ENCODE assay signal across 11 mouse cellular contexts in genomic region chr5:115268266-115268665, GRCm38 (mm10). TPM values are rescaled to one million over a fixed set of nuclear protein-coding genes. Genes with fewer than 3 reads are reported as not detected.
DNase-seq lines count a peak whose midpoint lies in the region; ATAC-seq lines count a peak whose summit lies in the region.
"Had no signal": no experiment of that assay in that cellular context is flagged by ENCODE, and none has a peak within 500 bp of the region (broad histone marks: within the 10 kb centered on the region; RNA-seq: fewer than 3 reads in every experiment).

No protein-coding gene starts in this region.

- no peak for ATAC-seq in erythroblast, adult 5-6 weeks (replicated peaks; ENCODE audit: low FRiP score, poor library complexity, severe bottlenecking)
- no peak for ATAC-seq in kidney, embryonic 15.5 days (replicated peaks; ENCODE audit: low FRiP score)
- no peak for ATAC-seq in kidney, embryonic 16.5 days (ENCODE audit: low FRiP score, low TSS enrichment)
- no peak for ATAC-seq in liver, embryonic 13.5 days (ENCODE audit: low read depth)
- no peak for ATAC-seq in hindbrain, embryonic 13.5 days (ENCODE audit: low FRiP score)
- ATAC-seq: forebrain, embryonic 14.5 days; intestine, embryonic 15.5 days had no signal

- H3K9ac ChIP-seq in kidney, embryonic 15.5 days, result no peak overlapping the region
- no peak overlapping the region for H3K9ac ChIP-seq in kidney, embryonic 16.5 days (replicated peaks; ENCODE audit: low read length)
- peak overlapping the region; percentile 99 for H3K9ac ChIP-seq in liver, embryonic 13.5 days
- H3K9ac ChIP-seq in hindbrain, embryonic 13.5 days, result no peak overlapping the region
- H3K9ac ChIP-seq: intestine, embryonic 15.5 days had no signal

- H3K4me2 ChIP-seq in kidney, embryonic 15.5 days, result no peak overlapping the region
- no peak overlapping the region for H3K4me2 ChIP-seq in kidney, embryonic 16.5 days (replicated peaks; ENCODE audit: low read depth, low read length)
- peak overlapping the region; percentile 70 for H3K4me2 ChIP-seq in liver, embryonic 13.5 days
- H3K4me2 ChIP-seq in hindbrain, embryonic 13.5 days, result no peak overlapping the region
- H3K4me2 ChIP-seq: intestine, embryonic 15.5 days had no signal

- H3K9me3 ChIP-seq in erythroblast, embryonic 14.5 days (ENCODE audit: control insufficient read depth, low read length), result no peaks in the 10 kb centered on the region
- H3K9me3 ChIP-seq in kidney, embryonic 15.5 days (replicated peaks), result no peaks in the 10 kb centered on the region
- no peaks in the 10 kb centered on the region for H3K9me3 ChIP-seq in kidney, embryonic 16.5 days (ENCODE audit: low read length)
- H3K9me3 ChIP-seq in heart, embryonic 10.5 days, result no peaks in the 10 kb centered on the region
- H3K9me3 ChIP-seq in liver, embryonic 13.5 days (replicated peaks), result no peaks in the 10 kb centered on the region
- no peaks in the 10 kb centered on the region for H3K9me3 ChIP-seq in hindbrain, embryonic 13.5 days
- H3K9me3 ChIP-seq: intestine, embryonic 15.5 days had no signal

- no peaks in the 10 kb centered on the region for H3K27me3 ChIP-seq in erythroblast, embryonic 14.5 days (ENCODE audit: control insufficient read depth)
- no peaks in the 10 kb centered on the region for H3K27me3 ChIP-seq in kidney, embryonic 15.5 days
- H3K27me3 ChIP-seq in kidney, embryonic 16.5 days (ENCODE audit: insufficient read depth, low read length), result no peaks in the 10 kb centered on the region
- H3K27me3 ChIP-seq in heart, embryonic 10.5 days (ENCODE audit: insufficient read depth, poor library complexity, severe bottlenecking), result no peaks in the 10 kb centered on the region
- no peaks in the 10 kb centered on the region for H3K27me3 ChIP-seq in liver, embryonic 13.5 days
- H3K27me3 ChIP-seq in hindbrain, embryonic 13.5 days, result no peaks in the 10 kb centered on the region
- H3K27me3 ChIP-seq: intestine, embryonic 15.5 days had no signal

- peaks cover 80% of the 10 kb centered on the region for H3K36me3 ChIP-seq in erythroblast, embryonic 14.5 days (ENCODE audit: control insufficient read depth)
- peaks cover 45% of the 10 kb centered on the region for H3K36me3 ChIP-seq in kidney, embryonic 15.5 days
- H3K36me3 ChIP-seq in kidney, embryonic 16.5 days (ENCODE audit: insufficient read depth, low read length), result peaks cover 3% of the 10 kb centered on the region; the same call in 1 of the 2 replicates
- H3K36me3 ChIP-seq in heart, embryonic 10.5 days, result peaks cover 29% of the 10 kb centered on the region
- peaks cover 59% of the 10 kb centered on the region for H3K36me3 ChIP-seq in liver, embryonic 13.5 days
- peaks cover 27% of the 10 kb centered on the region for H3K36me3 ChIP-seq in hindbrain, embryonic 13.5 days
- H3K36me3 ChIP-seq: intestine, embryonic 15.5 days had no signal

- 46% methylated on average over 3 of the region's 3 CpGs for WGBS in kidney, embryonic 15.5 days
- 57% methylated on average over 3 of the region's 3 CpGs for WGBS in kidney, embryonic 16.5 days
- 49% methylated on average over 3 of the region's 3 CpGs for WGBS in heart, embryonic 10.5 days
- 29% methylated on average over 3 of the region's 3 CpGs for WGBS in liver, embryonic 13.5 days (ENCODE audit: insufficient replicate concordance)
- WGBS in hindbrain, embryonic 13.5 days, result 68% methylated on average over 3 of the region's 3 CpGs

- peaks cover 81% of the 10 kb centered on the region for H3K4me1 ChIP-seq in erythroblast, embryonic 14.5 days (ENCODE audit: control insufficient read depth)
- H3K4me1 ChIP-seq in kidney, embryonic 15.5 days, result peaks cover 51% of the 10 kb centered on the region
- peaks cover 37% of the 10 kb centered on the region for H3K4me1 ChIP-seq in kidney, embryonic 16.5 days (ENCODE audit: insufficient read depth, low read length)
- peaks cover 47% of the 10 kb centered on the region for H3K4me1 ChIP-seq in heart, embryonic 10.5 days
- H3K4me1 ChIP-seq in liver, embryonic 13.5 days (replicated peaks), result peaks cover 85% of the 10 kb centered on the region
- H3K4me1 ChIP-seq in hindbrain, embryonic 13.5 days (replicated peaks), result peaks cover 61% of the 10 kb centered on the region

- peak overlapping the region; percentile 99 for H3K4me3 ChIP-seq in erythroblast, embryonic 14.5 days (replicated peaks)
- H3K4me3 ChIP-seq in kidney, embryonic 15.5 days (replicated peaks), result no peak overlapping the region
- no peak overlapping the region for H3K4me3 ChIP-seq in kidney, embryonic 16.5 days (ENCODE audit: low read length)
- H3K4me3 ChIP-seq in heart, embryonic 10.5 days, result no peak overlapping the region; the same call in 1 of the 2 replicates
- peak overlapping the region; percentile 98 for H3K4me3 ChIP-seq in liver, embryonic 13.5 days (replicated peaks)
- H3K4me3 ChIP-seq in hindbrain, embryonic 13.5 days, result no peak overlapping the region
- H3K4me3 ChIP-seq: intestine, embryonic 15.5 days had no signal

- H3K27ac ChIP-seq in kidney, embryonic 15.5 days, result peak overlapping the region; percentile 32; the same call in 1 of the 2 replicates
- no peak overlapping the region for H3K27ac ChIP-seq in kidney, embryonic 16.5 days (ENCODE audit: low read length)
- H3K27ac ChIP-seq in heart, embryonic 10.5 days, result peak overlapping the region; percentile 53; the same call in 1 of the 2 replicates
- H3K27ac ChIP-seq in liver, embryonic 13.5 days, result peak overlapping the region; percentile 100
- H3K27ac ChIP-seq in hindbrain, embryonic 13.5 days, result no peak overlapping the region
- H3K27ac ChIP-seq: intestine, embryonic 15.5 days had no signal

- DNase-seq in heart, embryonic 10.5 days (ENCODE audit: low spot score), result no peak
- DNase-seq in liver, embryonic 13.5 days, result no peak
- DNase-seq in spleen, postnatal 36 days (ENCODE audit: low spot score in 2 of 2), result no peak
- DNase-seq: cerebellum, adult 2 months had no signal

RNA-seq across cellular contexts. Expression of gene Rnf10, which starts 4.4 kb away (rescaled TPM):
- 97.3 and 107 TPM in 2 replicates for polyA plus RNA-seq in erythroblast, embryonic 14.5 days (2012)
- total RNA-seq in erythroblast, adult 5-6 weeks (2015; ENCODE audit: low replicate concordance), result 505 and 538 TPM in 2 replicates
- total RNA-seq in erythroblast, adult 5-6 weeks (2017; ENCODE audit: low replicate concordance), result 1,329 and 1,906 TPM in 2 replicates
- polyA plus RNA-seq in kidney, embryonic 15.5 days (2015; fragmentation: Nextera tagmentation; extraction: Ambion mirVana), result 134 and 142 TPM in 2 replicates
- polyA plus RNA-seq in kidney, embryonic 16.5 days (2015; fragmentation: Nextera tagmentation; extraction: Ambion mirVana), result 122 and 134 TPM in 2 replicates
- polyA plus RNA-seq in heart, embryonic 10.5 days (2016; fragmentation: Nextera tagmentation; extraction: Ambion mirVana), result 102 and 117 TPM in 2 replicates
- 122 and 126 TPM in 2 replicates for polyA plus RNA-seq in liver, embryonic 13.5 days (2015; fragmentation: Nextera tagmentation; extraction: Ambion mirVana)
- 156 and 160 TPM in 2 replicates for polyA plus RNA-seq in hindbrain, embryonic 13.5 days (2015; fragmentation: Nextera tagmentation; extraction: Ambion mirVana)

RNA-seq across cellular contexts. Expression of gene Coq5, which starts 11.2 kb away (rescaled TPM):
- polyA plus RNA-seq in erythroblast, embryonic 14.5 days (2012), result 1.6 and 1.9 TPM in 2 replicates
- 1.7 and 2.5 TPM in 2 replicates for total RNA-seq in erythroblast, adult 5-6 weeks (2015; ENCODE audit: low replicate concordance)
- total RNA-seq in erythroblast, adult 5-6 weeks (2017; ENCODE audit: low replicate concordance), result 8.3 and 12.3 TPM in 2 replicates
- polyA plus RNA-seq in kidney, embryonic 15.5 days (2015; fragmentation: Nextera tagmentation; extraction: Ambion mirVana), result 51.0 and 51.2 TPM in 2 replicates
- polyA plus RNA-seq in kidney, embryonic 16.5 days (2015; fragmentation: Nextera tagmentation; extraction: Ambion mirVana), result 54.3 and 55.8 TPM in 2 replicates
- 78.2 and 87.8 TPM in 2 replicates for polyA plus RNA-seq in heart, embryonic 10.5 days (2016; fragmentation: Nextera tagmentation; extraction: Ambion mirVana)
- 38.1 and 42.0 TPM in 2 replicates for polyA plus RNA-seq in liver, embryonic 13.5 days (2015; fragmentation: Nextera tagmentation; extraction: Ambion mirVana)
- 53.1 and 56.5 TPM in 2 replicates for polyA plus RNA-seq in hindbrain, embryonic 13.5 days (2015; fragmentation: Nextera tagmentation; extraction: Ambion mirVana)

RNA-seq across cellular contexts. Expression of gene Dynll1, which starts 32.5 kb away (rescaled TPM):
- polyA plus RNA-seq in erythroblast, embryonic 14.5 days (2012), result 85.2 and 91.7 TPM in 2 replicates
- total RNA-seq in erythroblast, adult 5-6 weeks (2015; ENCODE audit: low replicate concordance), result 181 and 187 TPM in 2 replicates
- 61.4 and 103 TPM in 2 replicates for total RNA-seq in erythroblast, adult 5-6 weeks (2017; ENCODE audit: low replicate concordance)
- 1,617 and 1,807 TPM in 2 replicates for polyA plus RNA-seq in kidney, embryonic 15.5 days (2015; fragmentation: Nextera tagmentation; extraction: Ambion mirVana)
- 1,559 and 1,634 TPM in 2 replicates for polyA plus RNA-seq in kidney, embryonic 16.5 days (2015; fragmentation: Nextera tagmentation; extraction: Ambion mirVana)
- 1,455 and 1,701 TPM in 2 replicates for polyA plus RNA-seq in heart, embryonic 10.5 days (2016; fragmentation: Nextera tagmentation; extraction: Ambion mirVana)
- polyA plus RNA-seq in liver, embryonic 13.5 days (2015; fragmentation: Nextera tagmentation; extraction: Ambion mirVana), result 744 and 768 TPM in 2 replicates
- polyA plus RNA-seq in hindbrain, embryonic 13.5 days (2015; fragmentation: Nextera tagmentation; extraction: Ambion mirVana), result 1,285 and 1,377 TPM in 2 replicates

RNA-seq across cellular contexts. Expression of gene Pop5, which starts 32.6 kb away (rescaled TPM):
- polyA plus RNA-seq in erythroblast, embryonic 14.5 days (2012), result 12.0 and 13.2 TPM in 2 replicates
- 20.1 and 41.5 TPM in 2 replicates for total RNA-seq in erythroblast, adult 5-6 weeks (2015; ENCODE audit: low replicate concordance)
- 5.9 and 26.6 TPM in 2 replicates for total RNA-seq in erythroblast, adult 5-6 weeks (2017; ENCODE audit: low replicate concordance)
- 114 and 123 TPM in 2 replicates for polyA plus RNA-seq in kidney, embryonic 15.5 days (2015; fragmentation: Nextera tagmentation; extraction: Ambion mirVana)
- polyA plus RNA-seq in kidney, embryonic 16.5 days (2015; fragmentation: Nextera tagmentation; extraction: Ambion mirVana), result 129 and 135 TPM in 2 replicates
- polyA plus RNA-seq in heart, embryonic 10.5 days (2016; fragmentation: Nextera tagmentation; extraction: Ambion mirVana), result 88.7 and 117 TPM in 2 replicates
- 120 and 127 TPM in 2 replicates for polyA plus RNA-seq in liver, embryonic 13.5 days (2015; fragmentation: Nextera tagmentation; extraction: Ambion mirVana)
- 103 and 105 TPM in 2 replicates for polyA plus RNA-seq in hindbrain, embryonic 13.5 days (2015; fragmentation: Nextera tagmentation; extraction: Ambion mirVana)

RNA-seq across cellular contexts. Expression of gene Srsf9, which starts 58.7 kb away (rescaled TPM):
- polyA plus RNA-seq in erythroblast, embryonic 14.5 days (2012), result 5.3 and 5.5 TPM in 2 replicates
- total RNA-seq in erythroblast, adult 5-6 weeks (2015; ENCODE audit: low replicate concordance), result 25.5 and 41.1 TPM in 2 replicates
- total RNA-seq in erythroblast, adult 5-6 weeks (2017; ENCODE audit: low replicate concordance), result 29.1 and 32.1 TPM in 2 replicates
- polyA plus RNA-seq in kidney, embryonic 15.5 days (2015; fragmentation: Nextera tagmentation; extraction: Ambion mirVana), result 301 and 315 TPM in 2 replicates
- polyA plus RNA-seq in kidney, embryonic 16.5 days (2015; fragmentation: Nextera tagmentation; extraction: Ambion mirVana), result 208 and 258 TPM in 2 replicates
- 154 and 293 TPM in 2 replicates for polyA plus RNA-seq in heart, embryonic 10.5 days (2016; fragmentation: Nextera tagmentation; extraction: Ambion mirVana)
- polyA plus RNA-seq in liver, embryonic 13.5 days (2015; fragmentation: Nextera tagmentation; extraction: Ambion mirVana), result 130 and 143 TPM in 2 replicates
- polyA plus RNA-seq in hindbrain, embryonic 13.5 days (2015; fragmentation: Nextera tagmentation; extraction: Ambion mirVana), result 165 and 181 TPM in 2 replicates

Comparison
In these comparisons a context has a peak if more than half of its experiments do, and no peak if none do; other contexts are left out.
1. H3K27ac ChIP-seq: peak in kidney, embryonic 15.5 days (single experiment), heart, embryonic 10.5 days (single experiment) and liver, embryonic 13.5 days (single experiment); none in kidney, embryonic 16.5 days (single experiment) and hindbrain, embryonic 13.5 days (single experiment).
2. H3K4me3 ChIP-seq: peak in erythroblast, embryonic 14.5 days (single experiment) and liver, embryonic 13.5 days (single experiment); none in kidney, embryonic 15.5 days (single experiment), kidney, embryonic 16.5 days (single experiment), heart, embryonic 10.5 days (single experiment) and hindbrain, embryonic 13.5 days (single experiment).
3. RNA of gene Coq5, which starts 11.2 kb away (polyA plus RNA-seq): 78.2 to 87.8 TPM in heart, embryonic 10.5 days, 53.1 to 56.5 TPM in hindbrain, embryonic 13.5 days, 54.3 to 55.8 TPM in kidney, embryonic 16.5 days, 51.0 to 51.2 TPM in kidney, embryonic 15.5 days and 38.1 to 42.0 TPM in liver, embryonic 13.5 days; 1.6 to 1.9 TPM in erythroblast, embryonic 14.5 days; every median in the first group is over 10 times any median in the second.